Mouse (Mus musculus): Measurements from ENCODE around the gene Kirrel3. TPM values are rescaled to one million over a fixed set of nuclear protein-coding genes. Genes with fewer than 3 reads are reported as not detected.

Kirrel3 gene
- polyA plus RNA-seq, 1 experiment from 2014 or later: 6.6 TPM

GRCm38 (mm10) chr9:35035074-35035473 lies 549.4 kb downstream of the Kirrel3 start:
- ATAC-seq (ENCODE audit: insufficient read depth, low FRiP score, low TSS enrichment) (no peak), DNase-seq (ENCODE audit: low spot score) (no peak)
- H3K36me3 ChIP-seq (ENCODE audit: control insufficient read depth, insufficient read depth, low read length): no peaks in the 10 kb centered on the region
- H3K9ac ChIP-seq (ENCODE audit: low read length): no peak overlapping the region
- no peak overlapping the region for H3K27ac ChIP-seq (ENCODE audit: low read depth, low read length)
- 47% methylated on average over 14 of the region's 14 CpGs for WGBS
- H3K27me3 ChIP-seq (ENCODE audit: control insufficient read depth, insufficient read depth, low read length): no peaks in the 10 kb centered on the region
- H3K4me1 ChIP-seq (ENCODE audit: control insufficient read depth, insufficient read depth, low read length): no peaks in the 10 kb centered on the region
- no peaks in the 10 kb centered on the region for H3K9me3 ChIP-seq (ENCODE audit: control insufficient read depth, low read length)
- H3K4me3 ChIP-seq (ENCODE audit: low read depth, low read length): no peak overlapping the region
- H3K4me2 ChIP-seq (ENCODE audit: low read depth): no peak overlapping the region

- no peaks in the 10 kb centered on the region for H3K36me3 ChIP-seq (ENCODE audit: control insufficient read depth, insufficient read depth, low read length)
- no peak overlapping the region for H3K4me3 ChIP-seq (ENCODE audit: low read depth, low read length)
- no peaks in the 10 kb centered on the region for H3K27me3 ChIP-seq (ENCODE audit: control insufficient read depth, insufficient read depth, low read length)
- no peak overlapping the region for H3K27ac ChIP-seq (ENCODE audit: low read depth, low read length)
- ATAC-seq (ENCODE audit: insufficient read depth, low FRiP score, low TSS enrichment): no peak
- no peaks in the 10 kb centered on the region for H3K9me3 ChIP-seq (ENCODE audit: control insufficient read depth, low read length)
- 0 out of 2 replicates have a peak, but pooled peaks cover under 1% of the 10 kb centered on the region for H3K4me1 ChIP-seq (ENCODE audit: control insufficient read depth, insufficient read depth, low read length)
- WGBS: 80% methylated on average over 7 of the region's 7 CpGs
- H3K4me2 ChIP-seq (ENCODE audit: low read depth): no peak overlapping the region
- no peak for DNase-seq (ENCODE audit: low spot score)
- H3K9ac ChIP-seq (ENCODE audit: low read length): no peak overlapping the region
These were observed 553.4 kb downstream of the Kirrel3 start for GRCm38 (mm10) chr9:35038922-35039586.

DNA sequence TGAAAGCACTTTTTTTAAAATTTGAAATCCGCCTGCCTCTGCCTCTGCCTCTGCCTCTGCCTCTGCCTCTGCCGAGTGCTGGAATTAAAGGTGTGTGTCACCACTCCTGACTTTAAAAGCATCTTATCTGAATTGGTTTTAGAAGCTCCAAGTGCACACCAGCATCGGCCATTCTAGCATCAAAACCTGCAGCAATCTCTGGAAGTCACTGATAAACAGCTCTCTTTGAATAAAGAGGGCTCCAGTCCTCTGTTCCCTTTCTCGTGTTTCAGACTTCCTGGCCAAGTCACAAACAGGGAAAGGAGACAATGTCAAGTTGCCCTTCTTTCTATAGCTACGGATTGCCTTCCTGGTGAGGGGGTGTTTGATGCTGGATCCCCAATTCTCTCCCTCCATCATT lies 554.2 kb downstream of the Kirrel3 start:
- Histone ChIP-seq H3K9ac (ENCODE audit: low read length) (no peak overlapping the region), H3K27me3 (ENCODE audit: control insufficient read depth, insufficient read depth, low read length) (no peaks in the 10 kb centered on the region), H3K4me1 (ENCODE audit: control insufficient read depth, insufficient read depth, low read length) (peaks cover 9% of the 10 kb centered on the region), H3K9me3 (ENCODE audit: control insufficient read depth, low read length) (no peaks in the 10 kb centered on the region), H3K27ac (ENCODE audit: low read depth, low read length) (no peak overlapping the region), H3K36me3 (ENCODE audit: control insufficient read depth, insufficient read depth, low read length) (no peaks in the 10 kb centered on the region), H3K4me2 (ENCODE audit: low read depth) (no peak overlapping the region), H3K4me3 (ENCODE audit: low read depth, low read length) (no peak overlapping the region)
- DNase-seq (ENCODE audit: low spot score): no peak
- ATAC-seq (ENCODE audit: insufficient read depth, low FRiP score, low TSS enrichment): no peak
- 68% methylated on average over 5 of the region's 5 CpGs for WGBS

- H3K27me3 ChIP-seq (ENCODE audit: control insufficient read depth, insufficient read depth, low read length): no peaks in the 10 kb centered on the region
- no peaks in the 10 kb centered on the region for H3K9me3 ChIP-seq (ENCODE audit: control insufficient read depth, low read length)
- no peak overlapping the region for H3K9ac ChIP-seq (ENCODE audit: low read length)
- no peak overlapping the region for H3K4me2 ChIP-seq (ENCODE audit: low read depth)
- ATAC-seq (ENCODE audit: insufficient read depth, low FRiP score, low TSS enrichment) (no peak), DNase-seq (ENCODE audit: low spot score) (no peak)
- H3K36me3 ChIP-seq (ENCODE audit: control insufficient read depth, insufficient read depth, low read length): no peaks in the 10 kb centered on the region
- no peak overlapping the region for H3K4me3 ChIP-seq (ENCODE audit: low read depth, low read length)
- 80% methylated on average over 5 of the region's 5 CpGs for WGBS
- no peak overlapping the region for H3K27ac ChIP-seq (ENCODE audit: low read depth, low read length)
- H3K4me1 ChIP-seq (ENCODE audit: control insufficient read depth, insufficient read depth, low read length): peaks cover 9% of the 10 kb centered on the region
These were observed 555.8 kb downstream of the Kirrel3 start for GRCm38 (mm10) chr9:35041493-35041892.

- DNase-seq (ENCODE audit: low spot score) (peak; percentile 28), ATAC-seq (ENCODE audit: insufficient read depth, low FRiP score, low TSS enrichment) (peak; percentile 57)
- Histone ChIP-seq H3K9me3 (ENCODE audit: control insufficient read depth, low read length) (no peaks in the 10 kb centered on the region), H3K4me2 (ENCODE audit: low read depth) (no peak overlapping the region), H3K4me3 (ENCODE audit: low read depth, low read length) (no peak overlapping the region), H3K36me3 (ENCODE audit: control insufficient read depth, insufficient read depth, low read length) (no peaks in the 10 kb centered on the region), H3K27me3 (ENCODE audit: control insufficient read depth, insufficient read depth, low read length) (no peaks in the 10 kb centered on the region), H3K4me1 (ENCODE audit: control insufficient read depth, insufficient read depth, low read length) (peaks cover 9% of the 10 kb centered on the region), H3K27ac (ENCODE audit: low read depth, low read length) (no peak overlapping the region), H3K9ac (ENCODE audit: low read length) (no peak overlapping the region)
- WGBS: 39% methylated on average over 7 of the region's 7 CpGs
These were observed 557.9 kb downstream of the Kirrel3 start for GRCm38 (mm10) chr9:35043619-35044018.

DNA sequence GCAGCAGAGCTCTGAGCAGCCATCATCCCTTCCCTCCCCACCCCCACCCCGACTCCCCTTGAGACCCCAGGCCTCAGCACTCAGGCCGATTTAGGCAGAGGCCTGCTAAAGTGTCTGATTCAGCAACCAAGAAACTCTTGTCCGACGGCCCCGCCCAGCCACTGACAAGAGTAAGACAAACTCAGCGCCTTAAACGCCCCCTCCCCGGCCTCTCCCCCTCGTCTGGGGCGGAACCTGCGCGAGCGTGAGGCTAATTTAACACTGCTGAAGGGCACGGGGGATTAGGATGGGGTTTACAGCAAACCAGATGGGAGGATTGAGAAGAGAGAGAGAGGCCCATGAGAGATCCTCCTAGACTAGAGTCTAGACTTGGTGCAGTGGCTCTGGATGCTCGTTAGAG lies 558.8 kb downstream of the Kirrel3 start:
- peak; percentile 22; the same call in 1 of the 2 replicates for ATAC-seq (ENCODE audit: insufficient read depth, low FRiP score, low TSS enrichment)
- Histone ChIP-seq H3K4me1 (ENCODE audit: control insufficient read depth, insufficient read depth, low read length) (peaks cover 9% of the 10 kb centered on the region), H3K27me3 (ENCODE audit: control insufficient read depth, insufficient read depth, low read length) (no peaks in the 10 kb centered on the region), H3K4me2 (ENCODE audit: low read depth) (no peak overlapping the region), H3K27ac (ENCODE audit: low read depth, low read length) (no peak overlapping the region), H3K36me3 (ENCODE audit: control insufficient read depth, insufficient read depth, low read length) (no peaks in the 10 kb centered on the region), H3K9me3 (ENCODE audit: control insufficient read depth, low read length) (no peaks in the 10 kb centered on the region), H3K9ac (ENCODE audit: low read length) (peak overlapping the region; percentile 41), H3K4me3 (ENCODE audit: low read depth, low read length) (no peak overlapping the region)
- 10% methylated on average over 15 of the region's 15 CpGs for WGBS
- peak; percentile 70 for DNase-seq (ENCODE audit: low spot score)

DNA sequence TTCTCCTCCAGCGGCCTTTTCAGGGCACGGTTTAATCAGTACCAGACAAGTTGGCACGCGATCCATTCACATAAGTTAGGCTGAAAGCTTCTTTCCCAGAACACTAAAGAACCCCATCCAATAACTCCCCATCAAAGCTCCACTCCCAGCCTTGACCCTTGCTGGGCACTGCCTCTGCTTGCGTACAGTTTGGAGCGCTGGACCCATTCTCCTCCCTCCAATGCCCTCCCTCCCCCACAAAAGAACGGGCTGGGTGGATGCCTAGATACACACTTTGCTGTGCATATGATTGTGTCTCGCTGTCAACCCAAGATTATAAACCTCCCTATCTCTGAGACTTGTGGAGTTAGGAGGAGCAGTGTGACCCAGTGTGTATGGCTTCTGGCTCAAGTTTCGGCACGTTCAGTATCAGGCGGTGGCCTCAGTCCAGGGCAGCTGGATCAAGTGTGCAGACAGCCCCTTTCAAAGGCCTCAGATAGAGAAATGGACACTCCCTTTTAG lies 559.4 kb downstream of the Kirrel3 start:
- Histone ChIP-seq H3K36me3 (ENCODE audit: control insufficient read depth, insufficient read depth, low read length) (no peaks in the 10 kb centered on the region), H3K4me2 (ENCODE audit: low read depth) (no peak overlapping the region), H3K9me3 (ENCODE audit: control insufficient read depth, low read length) (no peaks in the 10 kb centered on the region), H3K27me3 (ENCODE audit: control insufficient read depth, insufficient read depth, low read length) (no peaks in the 10 kb centered on the region), H3K4me1 (ENCODE audit: control insufficient read depth, insufficient read depth, low read length) (peaks cover 9% of the 10 kb centered on the region), H3K9ac (ENCODE audit: low read length) (no peak overlapping the region; the same call in 1 of the 2 replicates), H3K4me3 (ENCODE audit: low read depth, low read length) (no peak overlapping the region), H3K27ac (ENCODE audit: low read depth, low read length) (no peak overlapping the region)
- DNase-seq (ENCODE audit: low spot score) (no peak), ATAC-seq (ENCODE audit: insufficient read depth, low FRiP score, low TSS enrichment) (no peak)
- whole genome bisulfite sequencing: 65% methylated on average over 11 of the region's 11 CpGs

- whole genome bisulfite sequencing: 86% methylated on average over 2 of the region's 2 CpGs
- Histone ChIP-seq H3K36me3 (ENCODE audit: control insufficient read depth, insufficient read depth, low read length) (no peaks in the 10 kb centered on the region), H3K27ac (ENCODE audit: low read depth, low read length) (no peak overlapping the region), H3K4me2 (ENCODE audit: low read depth) (no peak overlapping the region), H3K4me1 (ENCODE audit: control insufficient read depth, insufficient read depth, low read length) (peaks cover 9% of the 10 kb centered on the region), H3K9ac (ENCODE audit: low read length) (no peak overlapping the region), H3K27me3 (ENCODE audit: control insufficient read depth, insufficient read depth, low read length) (no peaks in the 10 kb centered on the region), H3K4me3 (ENCODE audit: low read depth, low read length) (no peak overlapping the region), H3K9me3 (ENCODE audit: control insufficient read depth, low read length) (no peaks in the 10 kb centered on the region)
- DNase-seq (ENCODE audit: low spot score) (no peak), ATAC-seq (ENCODE audit: insufficient read depth, low FRiP score, low TSS enrichment) (no peak)
These were observed 560.1 kb downstream of the Kirrel3 start for GRCm38 (mm10) chr9:35045756-35046155.

DNA sequence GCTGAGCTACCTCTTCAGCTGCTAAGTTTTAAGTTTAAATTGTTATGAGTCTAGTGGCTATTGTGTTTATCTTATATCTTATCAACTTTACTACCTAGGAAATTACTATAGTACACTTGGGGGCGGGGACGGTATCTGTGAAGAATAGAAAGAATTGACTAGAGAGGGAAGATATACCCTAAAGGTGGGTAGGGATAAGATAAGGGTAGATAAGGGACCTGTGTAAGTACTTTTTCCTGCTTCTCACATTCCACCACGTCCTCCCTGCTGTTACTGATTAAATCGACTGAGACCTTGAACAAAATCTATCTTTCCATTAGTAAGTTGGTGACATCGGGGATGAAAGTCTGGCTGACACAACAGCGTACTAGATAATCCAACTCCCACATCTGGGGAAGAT lies 562.8 kb downstream of the Kirrel3 start:
- H3K27ac ChIP-seq (ENCODE audit: low read depth, low read length): no peak overlapping the region
- DNase-seq (ENCODE audit: low spot score) (no peak), ATAC-seq (ENCODE audit: insufficient read depth, low FRiP score, low TSS enrichment) (no peak)
- H3K9me3 ChIP-seq (ENCODE audit: control insufficient read depth, low read length): no peaks in the 10 kb centered on the region
- no peak overlapping the region for H3K4me3 ChIP-seq (ENCODE audit: low read depth, low read length)
- 91% methylated on average over 6 of the region's 6 CpGs for WGBS
- H3K4me2 ChIP-seq (ENCODE audit: low read depth): no peak overlapping the region
- no peaks in the 10 kb centered on the region for H3K27me3 ChIP-seq (ENCODE audit: control insufficient read depth, insufficient read depth, low read length)
- peaks cover 9% of the 10 kb centered on the region for H3K4me1 ChIP-seq (ENCODE audit: control insufficient read depth, insufficient read depth, low read length)
- no peak overlapping the region for H3K9ac ChIP-seq (ENCODE audit: low read length)
- no peaks in the 10 kb centered on the region for H3K36me3 ChIP-seq (ENCODE audit: control insufficient read depth, insufficient read depth, low read length)
